Mouse (Mus musculus) bone marrow, adult 2 months (tissue): ENCODE measurements around the gene Aldh5a1.

ENCODE experiments used
- CTCF ChIP-seq: fragments of 200-500 bp; IDR thresholded peaks from 2 replicates; pipeline ENCODE4 v1.5.1; 2011; ENCODE audit warnings: low read length, control low read depth; ENCODE audit not compliant: control insufficient read depth, insufficient read depth
- POLR2A ChIP-seq: fragments of 200-500 bp; IDR thresholded peaks from 2 replicates; pipeline ENCODE4 v1.6.1; 2011; ENCODE audit warnings: low read depth, mild to moderate bottlenecking, control low read depth, low read length, borderline replicate concordance; ENCODE audit not compliant: control insufficient read depth

DNA sequence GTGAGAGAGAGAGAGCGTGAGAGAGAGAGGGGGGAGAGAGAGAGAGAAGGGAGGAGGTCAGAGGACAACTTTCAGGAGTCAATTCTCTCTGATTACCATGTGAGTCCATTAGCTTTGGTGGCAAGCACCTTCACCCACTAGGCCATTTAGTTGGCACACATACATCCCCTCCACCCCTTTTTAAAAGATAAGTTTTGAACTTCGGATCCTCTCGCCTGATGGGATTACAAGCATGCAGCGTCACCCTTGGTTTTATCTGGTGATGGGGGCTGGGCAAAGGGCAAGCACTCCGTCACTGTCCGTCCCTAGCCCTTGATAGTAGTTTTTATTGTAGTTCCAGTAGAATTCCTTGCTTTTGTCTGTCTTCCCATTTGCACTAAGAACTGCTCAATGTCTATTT, 57.3 kb downstream of the Aldh5a1 start:
- TF ChIP-seq POLR2A, result no peak
- no peak for TF ChIP-seq CTCF
